Mouse (Mus musculus): ENCODE results near the gene Ppip5k2.

The Ppip5k2 gene

GRCm38 (mm10) chr1:97661406-97662241 is 108.6 kb downstream of the Ppip5k2 start, which contains the start of gene D1Ertd622e:
TSS of gene D1Ertd622e (minus strand) at chr1:97662074.
- DNase-seq (ENCODE audit: low read depth, low spot score), result peak; percentile 66

- peak; percentile 76 for DNase-seq (ENCODE audit: low read depth, low spot score)
Measured at GRCm38 (mm10) chr1:97660687-97661405, 109.4 kb downstream of the Ppip5k2 start.

GRCm38 (mm10) chr1:97659405-97659804 is 110.8 kb downstream of the Ppip5k2 start:
- DNase-seq (ENCODE audit: low read depth, low spot score), result no peak

- DNase-seq (ENCODE audit: low read depth, low spot score), result no peak
Measured at GRCm38 (mm10) chr1:97657786-97658185, 112.4 kb downstream of the Ppip5k2 start.

GRCm38 (mm10) chr1:97657201-97657600 is 113.0 kb downstream of the Ppip5k2 start:
- no peak for DNase-seq (ENCODE audit: low read depth, low spot score)
